Mouse (Mus musculus) E14TG2a.4 (cell line): ENCODE data around the gene Exoc6.

Experiments used
- CTCF ChIP-seq: conservative IDR thresholded peaks from 2 replicates; pipeline ENCODE4 v1.5.1; 2014; ENCODE audit warnings: low read length
- NANOG ChIP-seq: IDR thresholded peaks from 2 replicates; pipeline ENCODE4 v1.6.1; 2014; ENCODE audit warnings: borderline replicate concordance, low read length, mixed read lengths
- POU5F1 ChIP-seq: IDR thresholded peaks from 2 replicates; pipeline ENCODE4 v1.6.1; 2014; ENCODE audit warnings: low read length, borderline replicate concordance

- TF ChIP-seq CTCF (no peak), NANOG (no peak), POU5F1 (no peak)
Measured at GRCm38 (mm10) chr19:37530601-37531000, 19.6 kb upstream of the Exoc6 start.
